Mouse (Mus musculus): ENCODE measurements around the gene Trpm4.

DNA sequence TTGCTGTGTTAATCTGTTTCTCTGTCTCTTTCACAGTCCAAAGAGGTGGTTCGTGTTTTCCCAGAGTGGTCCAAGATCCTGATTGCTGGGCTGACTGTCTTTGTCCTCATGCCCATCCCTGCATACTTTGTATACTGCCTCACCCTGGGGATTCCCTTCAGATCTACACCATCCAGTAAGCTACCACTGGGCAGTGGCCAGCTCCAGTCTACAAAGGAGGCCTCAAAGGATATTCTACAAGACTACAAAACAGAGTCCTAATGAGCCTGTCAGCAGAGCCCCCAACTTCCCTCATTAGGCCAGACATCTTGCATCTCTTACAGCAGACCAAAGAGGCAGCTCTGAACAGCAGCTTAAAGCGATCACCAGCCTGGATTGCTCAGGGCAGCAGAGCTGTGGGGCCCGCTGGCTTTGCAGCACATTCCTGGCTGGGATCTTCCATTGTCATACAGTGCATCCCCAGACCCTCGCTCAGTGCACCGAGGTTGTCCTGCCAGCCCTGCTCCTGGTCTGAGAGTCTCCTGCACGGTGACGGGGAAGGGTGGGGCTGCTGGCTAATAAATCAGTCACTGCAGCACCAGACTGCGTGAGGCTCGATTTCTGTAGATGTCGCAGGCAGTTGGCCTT is 60.7 kb downstream of the Trpm4 start:
- TF ChIP-seq CTCF (IDR thresholded peaks at IDR 0.05; ENCODE audit: low read depth, low read length), result no peak
- no peak for TF ChIP-seq POLR2A (IDR thresholded peaks at IDR 0.05; ENCODE audit: borderline replicate concordance, low read depth, low read length)

All from bone marrow macrophage, adult 2 months (primary cell).